24 mouse cellular contexts compared by ENCODE assay signal in genomic region chr1:75589983-75590382, GRCm38 (mm10). TPM values are rescaled to one million over a fixed set of nuclear protein-coding genes. Genes with fewer than 3 reads are reported as not detected.
"Had no signal": no experiment of that assay in that cellular context is flagged by ENCODE, and none has a peak within 500 bp of the region (broad histone marks: within the 10 kb centered on the region; RNA-seq: fewer than 3 reads in every experiment).

No protein-coding gene starts in this region.

- H3K27ac ChIP-seq: kidney, postnatal 0 days; limb, embryonic 10.5 days; limb, embryonic 13.5 days; liver, embryonic 12.5 days; liver, embryonic 15.5 days; lung, embryonic 15.5 days; midbrain, embryonic 10.5 days; midbrain, embryonic 13.5 days; neural tube, embryonic 13.5 days; stomach, embryonic 15.5 days had no signal

- H3K9me3 ChIP-seq: limb, embryonic 10.5 days; limb, embryonic 13.5 days; liver, embryonic 12.5 days; liver, embryonic 15.5 days; lung, embryonic 15.5 days; megakaryocyte, embryonic 14.5 days; midbrain, embryonic 10.5 days; midbrain, embryonic 13.5 days; neural tube, embryonic 13.5 days; stomach, embryonic 15.5 days had no signal

- H3K4me3 ChIP-seq: limb, embryonic 10.5 days; limb, embryonic 13.5 days; liver, embryonic 12.5 days; liver, embryonic 15.5 days; lung, embryonic 15.5 days; megakaryocyte, embryonic 14.5 days; midbrain, embryonic 10.5 days; midbrain, embryonic 13.5 days; myocyte; neural tube, embryonic 13.5 days; stomach, embryonic 15.5 days had no signal

- H3K4me1 ChIP-seq: liver, embryonic 12.5 days; liver, embryonic 15.5 days; megakaryocyte, embryonic 14.5 days had no signal

- H3K36me3 ChIP-seq: limb, embryonic 10.5 days; limb, embryonic 13.5 days; liver, embryonic 12.5 days; liver, embryonic 15.5 days; lung, embryonic 15.5 days; midbrain, embryonic 10.5 days; midbrain, embryonic 13.5 days; neural tube, embryonic 13.5 days; stomach, embryonic 15.5 days had no signal

- H3K9ac ChIP-seq: liver, embryonic 12.5 days; liver, embryonic 15.5 days; lung, embryonic 15.5 days; midbrain, embryonic 13.5 days; neural tube, embryonic 13.5 days; stomach, embryonic 15.5 days had no signal

- H3K27me3 ChIP-seq: limb, embryonic 13.5 days; liver, embryonic 15.5 days; lung, embryonic 15.5 days; midbrain, embryonic 13.5 days; neural tube, embryonic 13.5 days; stomach, embryonic 15.5 days had no signal

- DNase-seq: kidney, postnatal 36 days; layer of hippocampus, postnatal 36 days; liver; lung, adult 18-20 months; lung, postnatal 10 days; lung, postnatal 36 days; retina, postnatal 1 day; right cerebral cortex, postnatal 25 days; spleen, adult 18-20 months; thymus, postnatal 25 days had no signal

RNA-seq across cellular contexts. Expression of gene Slc4a3, which starts 43.9 kb away (rescaled TPM):
- total RNA-seq: monocyte, adult 5-6 weeks; neutrophil, adult 5-6 weeks had no signal
